Mouse (Mus musculus) telencephalon, adult 2 months (tissue): ENCODE results near the gene Grb2.
"Not testable (repeated sequence)": the region's sequence is repeated elsewhere in the genome, so short reads cannot be mapped to it uniquely, and the experiment has no call there.

Experiments used
- DNase-seq: peaks from one replicate; pipeline ENCODE4 v3.0.0-alpha.2; 2011; ENCODE audit warnings: low read depth, low spot score

The Grb2 gene

DNA sequence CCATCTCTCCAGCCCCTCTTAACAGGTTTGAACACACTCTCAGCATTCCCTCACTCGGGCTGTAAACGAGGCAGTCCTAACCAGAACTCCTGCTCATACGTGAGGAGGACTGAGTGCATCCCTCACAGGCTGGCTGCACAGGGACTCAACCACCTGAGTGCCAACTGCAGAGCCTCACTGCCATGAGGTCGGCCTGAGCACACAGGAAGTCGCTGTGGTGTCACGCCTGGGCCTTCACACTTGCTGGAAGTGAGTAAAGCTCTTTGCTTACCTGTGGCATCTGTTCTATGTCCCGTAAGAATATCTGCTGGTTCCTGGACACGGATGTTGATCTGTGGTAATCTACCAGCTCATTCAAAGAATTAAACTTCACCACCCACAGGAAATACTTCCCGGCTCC lies 62.0 kb downstream of the Grb2 start:
- DNase-seq: no peak

DNA sequence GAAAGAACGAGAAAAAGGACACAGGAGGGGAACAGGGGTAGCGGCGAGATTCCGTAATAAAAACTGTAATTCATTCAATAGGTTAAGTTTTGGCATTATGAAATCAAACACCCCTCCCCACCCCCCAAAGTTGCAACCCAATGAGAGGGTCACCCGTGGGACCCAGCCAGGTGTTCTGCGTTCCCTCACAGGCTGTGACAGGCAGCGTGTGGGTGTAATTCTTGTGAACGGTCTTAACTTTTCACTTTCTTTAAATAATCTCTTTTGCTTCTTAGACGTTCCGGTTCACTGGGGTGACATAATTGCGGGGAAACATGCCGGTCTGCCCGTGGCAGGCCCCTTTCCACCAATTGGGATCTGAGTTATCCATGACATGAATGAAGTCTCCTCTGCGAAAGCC lies 62.9 kb downstream of the Grb2 start:
- not testable (repeated sequence) for DNase-seq

GRCm38 (mm10) chr11:115644308-115644707 lies 64.1 kb downstream of the Grb2 start:
- DNase-seq: no peak

DNA sequence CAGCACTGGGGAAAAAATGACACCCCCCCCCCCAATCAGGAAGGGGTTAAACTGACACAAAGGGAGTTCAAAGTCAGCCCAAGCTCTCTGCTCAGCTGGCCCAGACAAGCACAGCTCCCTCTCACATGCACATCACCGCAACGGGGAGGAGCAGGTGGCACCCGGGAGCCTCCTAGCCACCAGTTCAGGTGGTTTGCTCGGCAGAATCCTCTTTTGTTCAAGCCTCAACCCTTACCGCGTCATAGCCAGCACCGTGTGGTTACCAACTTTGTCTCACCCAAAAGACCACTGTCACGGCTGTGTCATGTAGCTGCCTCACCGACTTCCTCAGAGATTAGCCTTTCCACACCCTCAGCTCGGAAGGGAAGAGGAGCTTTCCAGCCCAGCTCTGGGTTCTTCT lies 65.1 kb downstream of the Grb2 start:
- DNase-seq: no peak

DNA sequence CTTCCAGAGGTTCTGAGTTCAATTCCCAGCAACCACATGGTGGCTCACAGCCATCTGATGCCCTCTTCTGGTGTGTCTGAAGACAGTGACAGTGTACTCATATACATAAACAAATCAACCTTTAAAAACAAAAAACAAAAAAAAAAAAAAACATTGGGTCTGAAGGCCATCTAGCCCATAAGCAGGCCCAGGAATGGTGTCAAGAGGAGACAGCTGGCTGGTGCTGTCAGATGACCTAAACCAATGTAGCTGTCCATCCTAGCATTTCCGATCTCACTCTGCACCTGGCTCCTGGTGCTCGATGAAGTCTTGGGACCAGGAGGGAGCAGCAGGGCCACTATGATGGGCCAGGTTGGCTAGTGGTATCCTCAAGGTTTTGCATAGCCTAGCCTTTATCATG lies 65.7 kb downstream of the Grb2 start:
- no peak for DNase-seq

- no peak for DNase-seq
These were observed 66.7 kb downstream of the Grb2 start for GRCm38 (mm10) chr11:115641664-115642036.

DNA sequence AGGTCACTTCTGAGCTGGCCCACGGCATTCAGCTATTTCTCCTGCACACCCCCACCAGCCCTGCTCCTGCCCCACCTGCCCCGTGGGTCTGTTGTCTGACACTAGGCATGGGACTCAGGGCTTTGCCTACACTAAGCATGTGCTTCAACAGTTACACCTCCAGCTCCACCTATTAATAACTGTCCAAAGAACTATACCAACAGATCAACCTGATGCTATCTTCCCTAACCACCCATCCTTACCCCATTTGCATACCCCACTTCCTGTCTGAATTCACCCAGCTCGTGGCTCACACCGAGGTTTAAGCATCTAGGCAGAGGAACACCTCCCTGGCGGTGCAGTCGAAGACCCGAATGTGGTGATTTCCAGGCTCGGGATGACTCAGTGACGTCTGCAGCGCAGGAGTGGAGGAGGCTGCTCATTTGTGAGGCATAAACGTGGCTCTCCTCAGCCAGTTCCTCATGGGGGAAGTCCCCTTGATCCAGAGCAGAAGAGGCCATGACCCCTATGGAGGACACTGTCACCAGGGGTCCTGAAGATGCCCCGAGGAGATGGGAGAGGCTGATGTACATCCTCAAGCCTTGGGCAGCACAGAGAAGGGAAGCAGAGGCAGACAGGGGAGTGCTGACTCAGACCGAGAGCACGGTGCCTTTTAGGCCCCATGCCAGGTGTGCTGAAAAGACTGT lies 67.3 kb downstream of the Grb2 start:
- no peak for DNase-seq

DNA sequence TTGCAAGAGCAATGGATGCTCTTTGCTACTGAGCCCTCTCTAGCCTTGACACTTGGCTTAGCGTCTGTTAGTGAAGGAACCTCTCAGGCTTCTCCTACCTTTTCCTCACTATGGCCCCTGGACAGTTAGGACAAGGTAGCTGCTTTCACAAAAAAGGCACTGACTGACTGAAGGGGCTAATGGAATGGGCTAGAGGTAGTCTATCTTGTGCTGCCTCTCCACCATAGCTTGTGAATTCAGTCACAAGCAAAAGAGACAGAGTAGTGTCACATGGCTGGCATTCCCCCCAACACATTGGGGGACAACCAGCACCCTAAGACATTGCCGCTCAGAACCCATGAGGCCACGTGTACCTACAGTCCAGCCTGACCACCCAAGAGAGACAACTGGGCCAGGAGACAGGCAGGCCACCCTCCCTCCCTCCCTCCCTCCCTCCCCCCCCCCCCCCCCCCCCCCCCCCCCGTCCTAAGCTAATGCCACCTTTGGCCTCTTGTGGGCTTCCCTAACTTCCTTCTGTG lies 68.0 kb downstream of the Grb2 start:
- no peak for DNase-seq

DNA sequence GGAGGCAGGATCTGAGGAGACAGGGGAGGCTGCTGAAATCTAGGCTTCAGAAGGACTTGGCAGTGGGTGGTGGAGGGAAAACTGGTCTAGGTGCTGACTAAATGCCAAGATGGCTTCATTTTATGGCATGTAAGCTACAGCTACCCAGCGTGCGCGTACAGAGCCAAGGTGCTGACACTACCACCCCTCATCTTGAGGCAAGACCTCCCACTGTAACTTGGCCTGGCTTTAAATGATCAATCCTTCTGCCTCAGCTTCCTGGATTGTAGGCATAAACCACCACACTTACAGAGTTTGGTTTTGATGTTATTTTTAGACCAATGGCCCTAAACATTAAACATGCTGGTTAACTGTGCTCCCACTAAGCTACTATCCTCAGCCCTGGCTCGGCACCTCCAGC lies 68.9 kb downstream of the Grb2 start:
- DNase-seq: no peak

DNA sequence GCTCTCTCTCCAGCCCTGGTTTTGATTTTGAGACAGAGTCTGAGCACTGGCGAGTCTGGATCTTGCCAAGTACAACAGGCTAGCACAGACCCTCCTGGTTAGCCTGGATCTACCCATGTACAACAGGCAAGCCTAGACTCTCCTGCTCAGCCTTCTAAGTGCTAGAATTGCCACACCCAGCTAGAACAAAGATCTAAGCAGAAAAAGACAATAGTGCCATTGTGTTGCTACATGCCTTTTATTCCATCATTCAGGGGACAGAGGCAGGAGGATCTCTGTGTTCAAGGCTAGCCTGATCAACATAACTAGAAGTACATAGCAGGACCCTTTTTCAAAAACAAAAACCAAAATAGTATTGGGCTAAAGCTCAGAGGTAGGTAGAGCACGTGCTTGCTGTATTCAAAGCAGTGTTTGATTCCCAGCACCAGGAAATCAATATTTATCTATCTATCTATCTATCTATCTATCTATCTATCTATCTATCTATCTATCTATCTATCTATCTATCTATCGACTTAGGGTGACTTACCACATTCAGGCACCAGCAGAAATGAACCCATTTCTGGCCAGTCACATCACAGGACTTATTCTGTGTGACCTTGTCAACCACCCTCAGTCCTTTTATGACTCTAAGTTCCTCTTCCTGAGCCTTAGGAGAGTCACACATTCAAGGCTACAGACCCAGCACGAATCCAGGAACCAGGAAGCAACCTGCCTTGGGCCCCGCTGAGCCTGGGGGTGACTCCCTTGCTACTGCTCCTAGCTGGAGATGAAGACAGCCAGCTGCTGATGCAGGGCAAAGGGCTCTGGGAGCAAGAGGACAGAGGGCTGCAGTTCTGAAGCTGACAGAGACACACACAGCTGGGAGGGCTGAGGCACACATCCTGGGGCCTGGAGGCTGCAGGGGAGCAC lies 69.6 kb downstream of the Grb2 start:
- DNase-seq: no peak

DNA sequence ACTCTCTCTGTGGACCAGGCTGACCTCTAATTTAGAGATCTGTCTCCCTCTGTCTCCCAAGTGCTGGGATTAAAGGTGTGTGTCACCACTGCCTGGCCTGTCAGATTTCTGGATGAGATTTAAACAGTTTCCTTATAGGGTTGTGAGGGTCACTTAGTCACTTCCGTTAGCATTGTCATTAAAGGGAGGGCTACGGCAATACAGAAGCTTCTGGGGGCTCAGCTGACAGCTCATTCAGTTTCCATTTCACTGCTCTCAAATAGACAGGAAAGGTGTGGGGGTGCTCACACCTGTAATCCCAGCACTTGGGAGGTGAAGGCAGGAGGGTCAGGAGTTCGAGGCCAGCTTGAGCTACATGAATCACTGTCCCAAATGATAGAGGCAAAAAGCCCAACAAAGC lies 71.4 kb downstream of the Grb2 start:
- no peak for DNase-seq

DNA sequence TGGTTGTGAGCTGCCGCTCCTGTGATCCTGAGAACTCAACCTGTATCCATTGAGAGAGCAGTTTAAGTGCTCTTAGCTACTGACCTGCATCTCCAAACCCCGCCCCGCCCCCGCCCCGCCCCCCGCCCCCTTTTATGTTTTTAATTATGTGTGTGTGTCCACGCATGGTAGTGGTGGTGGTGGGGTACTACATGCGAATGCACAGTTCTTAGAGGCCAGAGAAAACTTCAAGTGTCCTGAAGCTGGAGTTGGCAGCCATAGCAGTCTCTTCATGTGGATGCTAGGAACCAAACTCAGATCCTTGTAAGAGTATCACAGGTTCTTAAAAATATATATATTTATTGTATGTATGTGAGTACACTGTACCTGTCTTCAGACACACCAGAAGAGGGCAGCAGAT lies 72.9 kb downstream of the Grb2 start:
- no peak for DNase-seq

GRCm38 (mm10) chr11:115635041-115635440 lies 73.4 kb downstream of the Grb2 start:
- no peak for DNase-seq

DNA sequence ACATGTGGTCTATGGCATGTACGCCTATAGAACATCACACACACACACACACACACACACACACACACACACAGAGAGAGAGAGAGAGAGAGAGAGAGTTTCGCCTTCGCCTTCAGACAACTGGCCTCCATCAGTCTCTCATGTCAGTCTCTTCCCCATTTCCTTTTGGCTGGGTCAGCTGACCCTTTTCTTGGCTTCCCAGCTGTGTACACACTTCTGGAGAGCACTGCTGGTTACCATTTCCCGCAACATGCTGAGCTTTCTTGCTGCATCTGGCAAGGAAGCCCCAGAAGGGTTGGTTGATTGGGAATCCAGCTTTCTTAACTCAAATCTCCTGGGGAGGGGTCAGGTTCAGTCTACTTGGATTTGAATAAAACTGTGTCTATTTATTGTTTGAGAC lies 74.3 kb downstream of the Grb2 start:
- DNase-seq: no peak

- DNase-seq: no peak
These were observed 75.5 kb downstream of the Grb2 start for GRCm38 (mm10) chr11:115632862-115633261.

- no peak for DNase-seq
These were observed 76.2 kb downstream of the Grb2 start for GRCm38 (mm10) chr11:115632247-115632646.

- no peak for DNase-seq
These were observed 76.9 kb downstream of the Grb2 start for GRCm38 (mm10) chr11:115631505-115631890.

- no peak for DNase-seq
These were observed 77.6 kb downstream of the Grb2 start for GRCm38 (mm10) chr11:115630532-115631504.

- DNase-seq: no peak
These were observed 78.5 kb downstream of the Grb2 start for GRCm38 (mm10) chr11:115629734-115630531.

- DNase-seq: no peak
These were observed 79.8 kb downstream of the Grb2 start for GRCm38 (mm10) chr11:115628465-115629101.
